Mouse (Mus musculus) lung, adult 2 months (tissue): ENCODE results near the gene Prdm13. TPM values are rescaled to one million over a fixed set of nuclear protein-coding genes. Genes with fewer than 3 reads are reported as not detected.

Experiments used
- DNase-seq: peaks from one replicate; pipeline ENCODE4 v3.0.0; 2022
- H3K4me1 ChIP-seq: fragments of 200-500 bp; 2 replicates; pipeline ENCODE4 v1.6.1; 2011; ENCODE audit warnings: low read length; ENCODE audit not compliant: control insufficient read depth, insufficient read depth
- H3K4me3 ChIP-seq: fragments of 200-500 bp; replicated peaks from 2 replicates; pipeline ENCODE3; 2011; ENCODE audit warnings: low read depth, mild to moderate bottlenecking, control low read depth, low read length; ENCODE audit errors: extremely low read depth
- CTCF ChIP-seq: fragments of 200-500 bp; IDR thresholded peaks from 2 replicates; pipeline ENCODE4 v1.5.1; 2011; ENCODE audit warnings: mild to moderate bottlenecking, low read length, control low read depth; ENCODE audit not compliant: insufficient read depth
- POLR2A ChIP-seq: fragments of 200-500 bp; IDR thresholded peaks from 2 replicates; pipeline ENCODE4 v1.6.1; 2011; ENCODE audit warnings: low read depth, mild to moderate bottlenecking, control low read depth, low read length, borderline replicate concordance; ENCODE audit errors: extremely low read depth
- WGBS: fragments of 180-500 bp; shearing (Covaris S2); methylation state at CpG from one replicate; pipeline ENCODE4 v1.1.7; 2018; 5-methylcytosine and 5-hydroxymethylcytosine counted together
- polyA plus RNA-seq: library from polyadenylated mRNA; depleted of rRNA; stranded (reverse); fragments of >200 nt; gene quantifications from 2 replicates; pipeline ENCODE4 v1.2.3, GENCODE M21; 2012

The Prdm13 gene
- polyA plus RNA-seq, 1 experiment: not detected

GRCm38 (mm10) chr4:21688703-21689200, 3.0 kb upstream of the Prdm13 start:
- DNase-seq: no peak
- whole genome bisulfite sequencing: under 1% methylated on average over 64 of the region's 64 CpGs
- Histone ChIP-seq H3K4me3 (no peak overlapping the region), H3K4me1 (no peaks in the 10 kb centered on the region)
- no peak for TF ChIP-seq POLR2A
- no peak for TF ChIP-seq CTCF

GRCm38 (mm10) chr4:21687783-21688702, 2.3 kb upstream of the Prdm13 start:
- no peak for DNase-seq
- 4% methylated on average over 51 of the region's 51 CpGs for WGBS
- Histone ChIP-seq H3K4me1 (no peaks in the 10 kb centered on the region), H3K4me3 (no peak overlapping the region)
- TF ChIP-seq CTCF (no peak), POLR2A (no peak)

GRCm38 (mm10) chr4:21686934-21687333, 1.2 kb upstream of the Prdm13 start:
- no peak overlapping the region for H3K4me3 ChIP-seq
- 1% methylated on average over 5 of the region's 5 CpGs for WGBS
- no peak for DNase-seq
- TF ChIP-seq CTCF (no peak), POLR2A (no peak)
- no peaks in the 10 kb centered on the region for H3K4me1 ChIP-seq

- WGBS: 7% methylated on average over 11 of the region's 11 CpGs
These were observed 653 bp upstream of the Prdm13 start for GRCm38 (mm10) chr4:21686416-21686815.

GRCm38 (mm10) chr4:21684341-21684970, 1.3 kb downstream of the Prdm13 start:
- TF ChIP-seq POLR2A (no peak), CTCF (no peak)
- DNase-seq: no peak
- 1% methylated on average over 14 of the region's 14 CpGs for WGBS
- no peak overlapping the region for H3K4me3 ChIP-seq
- H3K4me1 ChIP-seq: no peaks in the 10 kb centered on the region

More at GRCm38 (mm10) chr4:21686416-21686815, 653 bp upstream of the Prdm13 start:
- Histone ChIP-seq H3K4me1 (no peaks in the 10 kb centered on the region), H3K4me3 (no peak overlapping the region)
- no peak for TF ChIP-seq CTCF
- TF ChIP-seq POLR2A: no peak
- no peak for DNase-seq

- DNase-seq: no peak
- TF ChIP-seq CTCF: no peak
- TF ChIP-seq POLR2A: no peak
- 18% methylated on average over 10 of the region's 10 CpGs for WGBS
- Histone ChIP-seq H3K4me3 (no peak overlapping the region), H3K4me1 (peaks cover 5% of the 10 kb centered on the region; the same call in 1 of the 2 replicates)
These were observed 3.2 kb downstream of the Prdm13 start for GRCm38 (mm10) chr4:21682421-21683150.

- TF ChIP-seq CTCF (no peak), POLR2A (no peak)
- WGBS: 6% methylated on average over 10 of the region's 10 CpGs
These were observed 4.8 kb downstream of the Prdm13 start for GRCm38 (mm10) chr4:21680971-21681370.

GRCm38 (mm10) chr4:21679624-21680480, 5.9 kb downstream of the Prdm13 start:
- Histone ChIP-seq H3K4me3 (no peak overlapping the region), H3K4me1 (peaks cover 5% of the 10 kb centered on the region; the same call in 1 of the 2 replicates)
- TF ChIP-seq CTCF: no peak
- no peak for TF ChIP-seq POLR2A
- WGBS: 4% methylated on average over 42 of the region's 42 CpGs
- no peak for DNase-seq

More at GRCm38 (mm10) chr4:21680971-21681370, 4.8 kb downstream of the Prdm13 start:
- DNase-seq: no peak
- Histone ChIP-seq H3K4me3 (no peak overlapping the region), H3K4me1 (peaks cover 5% of the 10 kb centered on the region; the same call in 1 of the 2 replicates)
